Mouse (Mus musculus): ENCODE data around the gene H2-M10.1. TPM values are rescaled to one million over a fixed set of nuclear protein-coding genes. Genes with fewer than 3 reads are reported as not detected.

Gene H2-M10.1
- not detected for polyA plus RNA-seq (2015; fragmentation: Illumina TruSeq; extraction: RNeasy Lipid Tissue Mini Kit (QIAGEN cat#74804); ENCODE audit: insufficient read depth, low read depth, low replicate concordance)

GRCm38 (mm10) chr17:36326055-36326454 lies at the start of gene H2-M10.1:
Gene H2-M10.1, minus strand, starts transcription at chr17:36326155.

GRCm38 (mm10) chr17:36368317-36368716 lies 42.4 kb upstream of the H2-M10.1 start, which contains the start of gene H2-M10.3:
Gene H2-M10.3, minus strand, starts transcription at chr17:36368417.

DNA sequence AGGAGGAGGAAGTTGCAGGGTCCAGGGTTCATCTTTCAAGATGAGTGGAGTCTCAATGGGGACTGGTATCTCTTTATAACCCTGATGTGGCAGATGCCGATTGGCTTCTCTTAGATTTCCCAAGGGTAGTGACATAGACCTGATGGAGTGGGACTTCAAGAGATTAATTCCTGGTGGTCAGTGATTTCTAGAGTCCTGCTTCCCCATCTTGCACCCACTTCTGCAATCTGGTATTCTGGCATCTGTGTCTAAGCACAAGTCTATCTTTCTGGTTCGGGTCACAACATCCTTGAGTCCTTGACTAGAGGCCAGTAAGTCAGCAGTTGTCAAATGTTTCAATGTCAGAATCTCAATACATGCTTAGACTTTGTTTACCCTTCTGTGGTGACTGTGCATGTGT lies 39.6 kb downstream of the H2-M10.1 start, which contains the start of gene H2-M10.2:
TSS of gene H2-M10.2 (minus strand) at position 101 of the 400 bp plus-strand sequence.

Other genes starting within 250 kb of the H2-M10.1 start
- gene Gm19684, start 204.5 kb downstream of the H2-M10.1 start, polyA plus RNA-seq (2015; fragmentation: Illumina TruSeq; extraction: RNeasy Lipid Tissue Mini Kit (QIAGEN cat#74804); ENCODE audit: insufficient read depth, low read depth, low replicate concordance): not detected
- not detected for gene Gm7030, start 196.7 kb downstream of the H2-M10.1 start, polyA plus RNA-seq (2015; fragmentation: Illumina TruSeq; extraction: RNeasy Lipid Tissue Mini Kit (QIAGEN cat#74804); ENCODE audit: insufficient read depth, low read depth, low replicate concordance)
- gene Gm8909, start 157.6 kb downstream of the H2-M10.1 start, polyA plus RNA-seq (2015; fragmentation: Illumina TruSeq; extraction: RNeasy Lipid Tissue Mini Kit (QIAGEN cat#74804); ENCODE audit: insufficient read depth, low read depth, low replicate concordance): not detected
- not detected for gene H2-T3, start 135.9 kb downstream of the H2-M10.1 start, polyA plus RNA-seq (2015; fragmentation: Illumina TruSeq; extraction: RNeasy Lipid Tissue Mini Kit (QIAGEN cat#74804); ENCODE audit: insufficient read depth, low read depth, low replicate concordance)
- 31.5 TPM for gene Rpp21, start 68.1 kb downstream of the H2-M10.1 start, polyA plus RNA-seq (2015; fragmentation: Illumina TruSeq; extraction: RNeasy Lipid Tissue Mini Kit (QIAGEN cat#74804); ENCODE audit: insufficient read depth, low read depth, low replicate concordance)
- gene Trim39, start 53.9 kb downstream of the H2-M10.1 start, polyA plus RNA-seq (2015; fragmentation: Illumina TruSeq; extraction: RNeasy Lipid Tissue Mini Kit (QIAGEN cat#74804); ENCODE audit: insufficient read depth, low read depth, low replicate concordance): 16.5 TPM
- gene H2-M10.2, start 39.7 kb downstream of the H2-M10.1 start, polyA plus RNA-seq (2015; fragmentation: Illumina TruSeq; extraction: RNeasy Lipid Tissue Mini Kit (QIAGEN cat#74804); ENCODE audit: insufficient read depth, low read depth, low replicate concordance): not detected
- not detected for gene H2-M10.3, start 42.3 kb upstream of the H2-M10.1 start, polyA plus RNA-seq (2015; fragmentation: Illumina TruSeq; extraction: RNeasy Lipid Tissue Mini Kit (QIAGEN cat#74804); ENCODE audit: insufficient read depth, low read depth, low replicate concordance)
- not detected for gene H2-M10.4, start 136.2 kb upstream of the H2-M10.1 start, polyA plus RNA-seq (2015; fragmentation: Illumina TruSeq; extraction: RNeasy Lipid Tissue Mini Kit (QIAGEN cat#74804); ENCODE audit: insufficient read depth, low read depth, low replicate concordance)
- not detected for gene H2-M11, start 220.9 kb upstream of the H2-M10.1 start, polyA plus RNA-seq (2015; fragmentation: Illumina TruSeq; extraction: RNeasy Lipid Tissue Mini Kit (QIAGEN cat#74804); ENCODE audit: insufficient read depth, low read depth, low replicate concordance)